Mouse (Mus musculus): Measurements from ENCODE around the gene Colq.

Colq gene

DNA sequence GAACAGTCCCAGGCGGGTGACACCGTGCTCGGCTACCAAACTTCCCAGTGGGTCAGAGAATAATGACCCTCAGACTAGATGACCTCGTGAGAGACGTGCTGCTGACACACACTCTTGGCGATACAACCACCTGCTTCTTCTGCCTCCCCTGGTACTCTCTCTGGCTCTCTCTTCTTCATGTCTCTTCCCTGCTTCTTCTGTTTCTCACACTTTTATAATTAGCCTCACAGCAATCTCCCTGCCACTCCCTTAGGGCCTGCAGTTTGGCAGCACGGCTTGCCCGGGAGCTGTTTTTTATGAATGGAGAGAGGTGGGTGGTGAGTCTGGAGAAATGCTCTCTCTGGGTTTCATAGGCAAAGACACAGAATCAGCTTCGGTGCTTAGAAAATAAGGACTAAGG lies 15.3 kb downstream of the Colq start:
- DNase-seq (ENCODE audit: low spot score in 2 of 2) = no peak

DNA sequence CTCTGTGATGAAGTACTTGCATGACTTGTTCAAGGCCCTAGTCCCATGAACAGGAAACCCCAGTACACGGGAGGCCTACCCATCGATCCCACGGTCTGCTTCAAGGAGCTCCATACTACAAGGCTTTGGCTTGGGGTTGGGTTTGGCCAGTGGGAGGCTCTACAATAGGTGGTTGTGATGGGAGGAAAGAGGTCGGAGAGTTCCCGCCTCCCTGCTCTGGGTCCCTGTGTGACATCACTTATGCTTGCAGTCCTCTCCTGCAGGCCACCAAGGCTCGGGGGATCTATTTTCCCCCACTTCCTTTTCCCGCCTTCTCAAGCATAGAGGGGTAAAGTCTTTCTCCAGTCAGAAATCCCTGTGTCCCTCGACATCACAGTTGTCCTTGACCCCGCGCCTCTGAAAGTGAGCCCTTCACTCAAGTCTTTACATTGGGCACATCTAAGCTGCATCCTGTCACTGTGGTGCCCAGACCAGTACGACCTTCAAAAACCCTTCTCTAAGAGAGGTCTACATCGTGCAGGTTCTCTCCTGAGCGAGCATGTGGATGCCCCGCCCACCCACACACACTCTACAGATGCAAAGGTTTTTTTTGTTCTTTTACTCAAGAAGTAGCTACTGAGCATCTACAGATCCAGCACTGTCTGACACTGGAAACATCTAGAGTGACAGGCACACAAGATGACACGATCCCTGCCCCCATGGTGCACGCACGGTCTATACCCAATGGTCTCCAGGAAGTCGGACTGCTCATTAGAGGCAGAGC lies 16.1 kb downstream of the Colq start:
- DNase-seq (ENCODE audit: low spot score in 2 of 2) = no peak

DNA sequence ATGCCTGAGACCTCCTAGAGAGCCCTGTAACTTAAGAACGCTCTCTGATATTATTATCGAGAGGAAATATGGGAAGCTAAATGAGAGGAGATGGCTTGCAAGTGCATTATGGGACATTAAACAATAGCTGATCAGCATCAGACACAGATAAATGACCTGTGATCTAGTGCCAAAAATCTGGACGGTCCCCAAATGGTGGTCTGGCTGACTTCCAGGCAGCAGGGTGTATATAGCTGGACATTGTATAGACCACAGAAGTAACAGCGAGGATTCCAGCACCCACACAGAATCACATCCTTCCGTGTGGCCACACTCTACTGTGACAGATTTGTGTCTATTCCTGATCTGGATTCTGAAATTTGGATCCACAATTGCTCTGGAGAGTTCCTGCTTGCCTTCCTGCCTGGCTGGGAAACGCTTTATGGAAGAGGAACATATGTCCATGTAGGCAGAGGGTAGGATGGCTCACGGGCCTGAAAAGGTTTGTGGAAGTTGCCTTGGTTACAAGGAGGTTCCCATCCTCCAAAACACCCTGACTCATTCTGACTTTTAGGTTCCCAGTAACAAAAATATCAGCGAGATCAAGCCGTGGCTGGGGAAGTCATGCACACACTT lies 18.5 kb downstream of the Colq start:
- no peak for DNase-seq (ENCODE audit: low spot score in 2 of 2)

DNA sequence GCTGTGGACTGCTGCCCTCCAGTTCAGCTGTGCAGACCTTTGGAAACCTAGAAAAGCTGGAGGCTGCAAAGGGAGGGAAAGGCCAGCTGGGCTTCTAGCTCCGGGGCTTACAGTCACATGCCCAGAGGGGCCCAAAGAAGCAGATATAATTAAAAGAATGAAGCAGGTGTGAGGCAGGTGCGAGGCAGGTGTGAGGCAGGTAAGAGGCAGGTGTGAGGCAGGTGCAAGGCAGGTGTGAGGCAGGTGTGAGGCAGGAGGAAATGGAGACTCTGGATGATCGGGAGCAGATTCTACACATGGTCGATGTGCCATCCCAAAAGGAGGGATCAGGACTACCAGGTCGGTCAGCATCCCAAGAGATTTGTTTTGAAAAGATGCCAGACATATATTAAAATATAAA lies 19.7 kb downstream of the Colq start:
- no peak for DNase-seq (ENCODE audit: low spot score in 2 of 2)

DNA sequence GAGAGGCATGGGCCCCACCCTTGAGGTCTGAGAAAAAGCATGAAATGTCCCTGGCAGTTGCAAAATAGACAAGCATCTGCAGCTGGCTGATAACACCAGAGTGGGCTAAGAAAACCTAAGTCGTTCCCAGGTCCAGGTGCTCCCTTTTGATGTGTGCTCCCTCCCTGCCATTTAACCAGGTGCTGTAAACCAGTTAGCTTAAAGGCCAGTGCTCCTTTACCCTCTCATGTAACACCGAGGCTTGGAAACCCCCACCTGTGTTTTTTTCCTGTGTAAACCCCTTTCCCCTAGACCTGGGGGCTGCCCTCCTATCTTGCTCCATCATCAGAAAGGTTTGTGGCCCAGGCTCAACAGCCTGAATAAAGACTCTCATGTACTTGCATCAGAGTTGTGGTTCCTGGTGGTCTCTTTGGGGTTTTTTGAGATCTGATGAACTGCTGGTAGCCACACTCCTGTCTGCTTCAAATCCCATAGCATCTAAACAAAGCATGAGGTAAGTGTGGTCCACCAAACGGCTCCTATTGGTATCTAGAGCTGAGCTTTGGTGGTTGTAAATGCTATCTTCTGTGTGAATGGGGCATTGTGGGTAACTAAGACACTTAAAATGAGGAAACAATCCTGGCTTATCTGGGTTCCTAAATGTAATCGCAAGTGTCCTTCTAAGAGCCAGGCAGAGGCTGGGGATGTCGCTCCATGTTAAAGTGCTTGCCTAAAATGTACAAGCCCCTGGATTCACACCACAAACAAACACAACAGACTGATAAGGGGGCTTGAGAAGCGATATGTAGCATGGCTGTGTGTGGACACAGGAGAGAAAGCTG lies 20.8 kb downstream of the Colq start:
- DNase-seq (ENCODE audit: low spot score in 2 of 2) = no peak

DNA sequence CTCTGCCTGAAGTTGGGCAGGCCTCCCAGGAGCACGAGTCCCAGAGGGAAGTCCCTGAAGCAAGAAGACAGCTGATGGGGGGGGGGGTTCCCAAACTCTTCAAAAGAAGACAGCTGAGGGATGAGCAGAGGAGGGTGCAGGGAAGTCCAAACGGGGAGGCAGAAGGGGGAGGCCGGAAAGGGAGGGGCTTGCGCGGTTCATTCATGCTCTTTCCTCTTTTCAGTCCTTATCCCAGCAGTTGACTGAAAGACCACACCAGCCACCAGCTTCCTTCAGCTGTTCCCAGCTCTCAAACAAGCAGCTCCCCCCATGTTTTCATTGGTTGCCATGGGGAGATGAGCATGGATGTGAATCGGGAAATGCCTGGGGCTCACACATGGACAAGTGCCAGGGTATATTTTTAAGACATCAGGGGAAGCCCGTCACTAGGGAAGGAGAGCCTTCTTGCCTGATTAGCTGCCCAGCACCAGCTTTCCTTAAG lies 22.0 kb downstream of the Colq start:
- no peak for DNase-seq (ENCODE audit: low spot score in 2 of 2)

DNA sequence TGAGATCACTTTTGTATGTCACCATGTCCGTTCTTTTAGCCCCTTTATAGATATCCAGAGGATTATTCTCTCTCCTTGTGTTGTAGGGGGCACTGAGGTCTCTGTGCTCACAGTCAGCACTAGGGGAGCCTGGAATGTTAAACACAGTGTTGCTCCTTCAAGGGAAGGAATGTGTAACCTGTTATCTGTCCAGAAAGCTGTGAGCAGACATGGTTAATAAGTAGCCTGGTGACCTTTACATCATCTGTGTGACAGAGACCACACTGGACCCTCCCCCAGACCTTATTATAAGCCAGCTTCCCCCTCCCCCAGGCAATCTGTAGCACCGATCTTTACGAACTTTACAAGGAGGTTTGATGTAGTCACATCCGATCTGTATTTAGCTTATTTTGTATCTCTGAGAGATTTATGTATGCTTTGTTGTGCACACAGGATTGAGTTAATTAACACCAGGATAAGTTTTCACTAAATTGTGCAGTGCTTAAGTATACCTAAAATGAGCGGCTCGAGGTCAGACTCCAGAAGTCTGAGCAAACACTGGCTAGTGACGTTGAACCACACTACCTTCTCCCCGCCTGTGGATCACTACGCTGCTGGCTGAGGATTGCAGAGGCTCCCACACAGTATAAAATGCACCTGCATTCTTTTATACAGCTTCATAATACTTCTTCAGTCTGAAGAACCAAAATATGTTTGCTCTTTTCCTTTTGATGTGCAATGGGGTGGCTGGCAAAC lies 25.5 kb downstream of the Colq start:
- DNase-seq (ENCODE audit: low spot score in 2 of 2) = no peak

DNA sequence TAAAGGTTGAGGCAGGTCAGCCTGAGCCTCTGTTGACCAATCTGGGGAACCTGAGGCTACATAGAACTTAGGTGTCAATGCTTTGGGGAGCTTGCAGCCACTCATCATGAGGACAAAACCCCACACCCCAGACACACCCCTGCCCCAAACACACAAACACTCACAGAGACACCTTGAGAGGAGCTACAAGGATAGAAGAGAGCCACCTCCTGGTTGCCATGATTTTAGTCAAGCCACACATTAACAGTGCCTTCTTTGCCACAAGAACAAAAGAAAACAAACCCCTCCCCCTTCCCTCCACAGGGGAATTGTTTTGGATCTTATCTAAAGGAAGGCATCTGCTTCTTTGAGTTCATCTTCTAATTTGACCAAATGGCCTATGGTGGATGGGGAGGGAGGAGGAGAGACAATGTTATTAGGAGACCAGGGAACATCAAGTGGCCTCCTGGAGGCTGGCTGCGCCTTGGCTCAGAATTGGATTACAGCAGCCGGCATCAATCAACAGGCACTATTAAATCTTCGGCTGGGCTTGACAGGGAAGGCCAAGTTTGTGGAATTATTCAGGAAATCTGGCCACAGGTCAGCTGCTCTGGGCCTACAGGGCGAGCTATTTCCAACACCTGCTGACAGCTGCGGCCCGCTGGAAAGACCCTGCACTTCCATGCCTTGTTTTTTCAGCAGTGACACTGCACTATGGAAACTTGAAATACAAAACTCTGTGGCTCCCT lies 26.5 kb downstream of the Colq start:
- DNase-seq (ENCODE audit: low spot score in 2 of 2) = no peak

DNA sequence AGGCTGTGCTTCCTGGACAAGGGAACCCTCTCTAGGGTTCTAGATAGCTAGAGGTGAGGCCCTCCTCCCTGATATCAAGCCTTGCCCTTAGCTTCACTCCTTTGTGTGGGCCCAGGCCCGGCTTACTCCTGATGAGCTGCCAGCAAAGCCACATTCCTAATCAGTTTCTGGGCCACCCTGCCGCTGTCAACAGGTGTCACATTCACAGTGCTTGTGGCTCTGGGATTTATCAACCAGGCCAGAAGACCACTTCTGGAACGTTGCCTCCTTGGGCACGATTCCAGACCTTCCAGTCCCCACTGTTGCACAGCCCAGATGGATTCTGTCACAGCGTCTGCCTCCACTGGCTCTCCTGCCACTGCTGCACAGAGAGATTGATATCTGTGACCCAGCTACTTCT lies 30.3 kb downstream of the Colq start:
- DNase-seq (ENCODE audit: low spot score in 2 of 2) = no peak

DNA sequence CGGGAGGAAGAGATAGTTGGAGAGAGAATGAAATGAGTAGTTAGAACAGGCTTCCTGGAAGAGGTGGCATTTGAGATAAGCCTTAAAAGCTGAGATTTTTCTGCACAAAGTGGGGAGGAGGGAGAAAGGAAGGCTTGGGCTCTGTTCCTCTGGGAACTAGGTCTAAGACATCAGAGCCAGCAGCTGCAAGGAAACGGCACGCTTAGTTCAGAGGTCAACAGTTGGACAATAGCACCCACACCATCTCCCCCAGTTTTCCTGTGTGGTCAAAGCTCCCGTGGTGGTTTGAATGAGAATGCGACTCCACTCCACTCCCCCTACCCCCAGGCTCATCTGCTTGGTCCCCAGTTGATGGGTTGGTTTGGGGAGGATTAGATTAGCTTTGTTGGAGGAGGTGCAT lies 31.9 kb downstream of the Colq start:
- no peak for DNase-seq (ENCODE audit: low spot score in 2 of 2)

DNA sequence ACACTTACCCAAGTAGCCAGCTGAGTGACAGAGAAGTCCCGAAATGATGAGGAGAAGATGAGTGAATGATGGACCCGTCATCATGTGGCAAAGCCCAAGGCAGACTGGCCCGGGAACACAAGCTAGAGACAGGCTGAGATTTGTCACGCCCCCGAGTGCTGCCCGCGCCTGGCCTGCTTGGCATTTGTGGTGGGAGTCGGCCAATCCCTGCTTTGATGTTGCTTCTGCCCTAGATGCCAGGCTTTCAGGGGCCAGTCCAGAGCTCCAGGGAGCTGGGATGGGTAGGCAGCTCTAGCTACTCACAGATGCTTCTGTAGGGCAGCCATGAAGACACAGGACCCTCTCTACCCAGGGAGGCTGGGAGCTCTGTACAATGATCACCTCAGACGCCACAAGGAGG lies 33.4 kb downstream of the Colq start:
- no peak for DNase-seq (ENCODE audit: low spot score in 2 of 2)

DNA sequence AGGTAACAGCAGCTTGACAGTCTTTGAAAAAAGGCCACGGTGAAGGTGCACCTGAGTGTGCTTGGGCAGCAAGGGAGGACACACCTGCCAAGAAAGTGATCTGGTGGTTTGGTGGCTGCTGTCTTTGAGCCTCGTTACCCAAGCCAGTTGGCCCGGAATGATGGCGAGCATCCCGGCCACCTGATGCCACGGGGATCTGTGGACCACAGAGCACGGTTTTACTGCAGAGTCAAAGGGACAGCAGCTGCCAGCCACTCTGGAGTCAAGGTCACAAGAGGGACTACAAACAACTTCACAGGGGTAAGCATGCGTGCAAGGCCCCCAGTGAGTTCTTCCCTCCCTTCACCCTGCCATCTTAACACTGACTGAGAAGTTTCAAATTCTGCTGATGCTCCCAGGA lies 33.9 kb downstream of the Colq start:
- no peak for DNase-seq (ENCODE audit: low spot score in 2 of 2)

DNA sequence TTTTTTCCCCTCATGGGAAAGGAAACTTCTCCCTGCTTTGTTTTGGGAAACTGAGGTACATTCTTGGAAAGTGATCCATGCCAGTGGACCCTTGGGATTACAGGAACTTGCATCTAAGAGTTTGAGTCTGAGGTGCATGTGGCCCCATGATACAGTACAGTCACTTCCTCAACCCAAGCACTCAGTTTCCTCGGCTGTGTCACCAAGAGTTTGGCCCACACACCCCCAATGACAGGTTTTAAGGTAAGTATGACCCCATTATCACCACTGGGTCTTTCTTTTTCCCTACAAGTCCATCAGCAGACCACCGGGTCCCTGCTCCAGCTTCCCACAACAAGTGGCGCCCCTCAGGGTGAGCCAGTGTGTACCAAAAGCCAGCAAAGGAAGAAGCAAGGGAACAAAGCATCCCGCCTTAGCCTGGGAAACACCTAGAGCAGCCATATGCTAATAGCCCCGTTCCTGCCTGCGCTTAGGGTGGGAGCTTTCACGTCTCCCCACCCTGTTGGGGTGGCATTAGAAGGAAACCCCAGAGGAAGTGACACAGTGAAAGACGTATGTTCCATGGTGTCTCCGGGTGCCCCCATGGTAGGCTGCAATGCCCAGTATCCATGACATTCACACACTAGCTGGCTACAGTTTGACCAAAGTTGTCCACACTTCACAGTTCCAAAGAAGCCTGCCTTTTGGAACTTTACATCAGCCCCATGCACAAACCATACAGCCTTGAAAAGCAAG lies 34.5 kb downstream of the Colq start:
- DNase-seq (ENCODE audit: low spot score in 2 of 2) = no peak

DNA sequence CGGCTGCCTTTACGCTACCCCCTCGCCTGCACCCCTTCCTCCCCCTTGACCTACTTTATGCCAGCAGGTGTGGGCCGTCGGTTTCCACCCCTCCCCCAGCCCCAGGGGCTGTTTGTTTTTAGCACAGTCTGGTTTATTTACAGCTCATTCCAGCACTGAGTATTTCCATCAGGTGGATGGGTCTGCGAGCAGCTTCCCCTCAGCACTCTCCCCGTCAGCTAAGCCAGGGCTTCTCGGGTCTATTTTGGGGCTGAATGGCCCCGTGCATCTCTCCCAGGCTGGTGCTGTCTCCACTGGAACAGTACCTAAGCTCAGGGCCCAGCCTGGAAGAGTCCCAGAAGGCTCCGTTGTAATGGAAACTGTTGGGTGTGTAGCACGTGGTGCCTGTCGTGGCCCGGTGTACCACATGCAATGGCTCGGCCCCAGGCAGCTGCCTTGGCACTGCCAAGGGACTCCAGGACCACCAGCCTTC lies 35.1 kb downstream of the Colq start:
- DNase-seq (ENCODE audit: low spot score in 2 of 2) = no peak

DNA sequence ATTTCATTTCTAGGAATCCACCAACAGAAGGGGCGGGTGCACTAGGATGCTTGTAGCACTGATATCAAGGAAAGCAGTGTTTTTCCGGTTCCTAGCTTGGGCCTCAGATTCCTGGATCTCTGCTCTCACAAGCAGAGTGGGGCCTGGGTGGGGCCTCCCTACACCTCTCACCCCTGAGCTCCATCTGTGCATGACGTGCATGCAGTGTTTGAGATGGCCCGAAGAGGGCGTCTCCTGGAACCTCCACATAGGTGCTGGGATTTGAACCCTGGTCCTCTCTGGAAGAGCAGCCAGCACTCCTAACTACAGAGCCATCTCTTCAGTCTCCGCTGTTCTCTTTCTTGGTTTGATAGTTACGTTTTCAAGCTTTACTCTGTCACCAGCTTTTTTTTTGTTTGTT lies 36.1 kb downstream of the Colq start:
- DNase-seq (ENCODE audit: low spot score in 2 of 2) = no peak

DNA sequence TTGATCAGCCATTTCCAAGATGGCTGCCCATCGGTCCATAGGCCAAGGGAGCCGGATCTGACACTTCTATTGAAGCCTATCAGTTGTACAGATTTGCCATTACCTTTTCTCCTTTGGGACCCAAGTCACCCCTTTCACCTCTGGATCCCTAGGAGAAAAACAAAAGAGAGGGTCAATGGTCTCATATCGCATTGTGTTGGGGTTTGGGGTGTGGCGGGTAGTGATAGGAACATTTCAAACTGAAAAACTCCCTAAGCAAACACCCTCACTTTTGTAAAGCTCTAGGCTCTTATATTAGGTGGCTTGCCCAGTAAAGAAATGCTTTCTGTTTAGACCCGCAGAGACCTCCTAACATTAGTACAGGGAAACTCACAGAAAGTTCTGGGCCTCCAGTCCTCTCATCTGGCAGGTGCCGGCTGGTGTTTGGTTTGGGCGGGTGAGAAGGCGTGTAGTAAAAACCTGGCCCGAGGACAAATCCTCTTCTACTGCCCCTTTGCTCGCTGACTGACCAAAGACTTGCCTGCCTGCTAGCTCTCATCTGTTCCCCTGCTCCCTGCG lies 47.2 kb downstream of the Colq start:
- no peak for DNase-seq (ENCODE audit: low spot score in 2 of 2)

DNA sequence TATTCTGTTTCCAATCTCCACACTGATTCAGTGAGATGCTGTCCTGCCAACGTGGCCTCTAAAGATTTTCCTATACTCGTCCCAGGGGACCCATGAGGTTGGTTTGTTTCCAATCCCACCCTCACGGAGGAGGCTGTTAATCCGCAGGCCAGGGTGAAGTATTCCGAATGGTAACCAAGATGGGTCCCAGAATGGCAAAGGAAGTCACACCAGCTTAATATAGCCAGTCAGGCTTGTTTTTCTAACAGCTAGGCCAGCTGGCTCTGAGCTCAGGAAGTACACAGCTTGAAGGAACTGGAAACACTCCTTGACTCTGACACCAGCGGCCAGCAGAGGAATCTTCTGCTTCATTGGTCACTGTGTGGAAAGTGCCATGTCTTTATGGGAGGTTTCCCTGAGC lies 53.8 kb downstream of the Colq start:
- DNase-seq (ENCODE audit: low spot score in 2 of 2) = no peak

DNA sequence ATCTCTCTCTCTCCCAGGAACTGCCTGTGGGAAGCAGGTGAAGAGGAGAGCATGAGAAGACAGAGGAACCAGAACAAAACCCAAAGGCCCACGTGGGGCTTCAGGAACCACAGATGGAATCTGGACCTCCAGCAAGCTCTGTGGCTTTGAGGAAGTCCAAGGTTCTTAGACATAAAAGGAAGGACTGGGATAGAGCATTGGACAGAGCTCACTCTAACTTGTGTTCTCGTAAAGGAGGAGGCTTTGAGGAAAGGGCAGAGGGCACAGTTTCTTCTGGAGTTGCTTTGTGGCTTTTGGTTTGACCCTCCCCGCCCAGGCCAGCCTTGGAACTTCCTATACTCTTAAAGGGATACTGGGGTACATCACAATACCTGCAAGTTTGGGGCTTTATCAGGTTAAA lies 58.5 kb downstream of the Colq start:
- DNase-seq (ENCODE audit: low spot score in 2 of 2) = no peak

DNA sequence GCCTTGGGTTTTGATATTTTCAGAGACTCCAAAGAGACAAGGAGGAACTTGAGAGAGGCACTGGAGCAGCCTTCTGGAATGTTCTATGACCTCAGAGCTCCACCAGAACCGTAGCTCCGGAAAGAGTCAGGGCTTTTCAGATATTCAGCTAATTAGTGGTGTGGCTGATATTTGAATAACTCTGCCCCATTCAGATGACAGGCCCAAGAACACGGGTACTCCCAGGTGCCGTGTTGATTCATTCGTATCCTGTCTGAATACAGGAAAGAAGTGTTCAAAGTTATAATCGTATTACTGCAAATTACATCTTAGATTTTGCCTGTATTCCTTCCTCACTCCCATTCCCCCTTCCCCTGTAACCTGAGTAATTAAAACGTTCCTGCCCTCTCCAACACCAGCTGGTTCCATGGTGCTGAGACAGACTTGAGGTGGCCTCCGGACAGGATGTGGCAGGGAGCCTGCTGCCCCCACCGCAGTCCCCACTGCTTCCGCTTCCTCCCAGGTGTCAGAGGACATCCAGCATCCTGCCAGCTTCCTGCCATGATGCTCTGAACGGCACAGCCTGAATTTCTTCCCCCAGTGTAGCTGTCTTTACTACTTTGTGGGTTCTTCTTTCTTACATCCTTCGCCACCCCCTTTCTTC lies 59.5 kb downstream of the Colq start:
- peak; percentile 37 to 43 for DNase-seq (ENCODE audit: low spot score in 2 of 2)

DNA sequence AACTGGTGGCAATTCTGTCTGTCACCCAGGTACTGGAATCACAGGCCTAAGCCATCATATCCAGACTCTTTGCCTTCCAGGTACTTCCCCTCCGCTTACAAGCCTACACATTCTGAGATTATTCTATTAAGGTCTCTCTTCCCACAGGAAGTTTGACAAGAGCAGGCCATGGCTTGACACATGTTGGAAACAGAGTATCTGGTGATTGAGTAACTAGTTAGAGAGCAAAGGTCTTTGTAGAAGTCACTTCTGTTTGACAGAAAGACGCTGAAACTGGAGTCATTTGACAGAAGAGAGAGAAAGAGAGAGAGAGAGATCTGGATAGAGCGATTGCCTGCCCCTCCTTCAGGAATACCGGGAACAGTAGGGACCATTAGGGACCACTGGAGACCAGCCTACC lies 60.3 kb downstream of the Colq start:
- no peak for DNase-seq (ENCODE audit: low spot score in 2 of 2)

Data from spleen, postnatal 14 days (tissue).